Mouse (Mus musculus): ENCODE results near the gene Ccdc157. TPM values are rescaled to one million over a fixed set of nuclear protein-coding genes. Genes with fewer than 3 reads are reported as not detected.
"Not testable (repeated sequence)": the region's sequence is repeated elsewhere in the genome, so short reads cannot be mapped to it uniquely, and the experiment has no call there.

The Ccdc157 gene
- polyA plus RNA-seq, 1 experiment from 2014 or later: 2.6 TPM

DNA sequence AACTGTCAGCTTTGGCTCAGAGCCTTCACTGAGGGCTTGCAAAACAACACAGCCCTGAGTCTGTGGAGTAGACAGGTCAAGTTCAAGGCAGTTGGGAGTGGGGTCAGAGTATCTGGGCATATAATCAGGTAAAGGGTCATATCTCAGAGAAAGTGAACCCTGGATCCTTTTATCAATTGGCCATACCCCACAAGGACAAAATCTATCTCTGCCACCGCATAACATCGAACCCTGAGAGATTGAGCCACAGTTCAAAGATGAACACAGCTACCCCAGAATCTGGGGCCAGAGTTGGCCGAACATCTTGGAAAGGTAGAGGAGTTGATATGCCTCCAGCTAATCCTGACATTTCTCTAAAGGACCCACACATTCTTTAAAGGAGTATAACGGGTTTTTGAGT is 48.1 kb downstream of the Ccdc157 start:
- no peaks in the 10 kb centered on the region for H3K9me3 ChIP-seq (replicated peaks; ENCODE audit: control insufficient read depth, low read length)
- no peak overlapping the region for H3K4me3 ChIP-seq (ENCODE audit: low read depth, low read length)
- no peaks in the 10 kb centered on the region for H3K36me3 ChIP-seq (ENCODE audit: control insufficient read depth, insufficient read depth, low read length)
- H3K27me3 ChIP-seq (ENCODE audit: control insufficient read depth, insufficient read depth, low read length): peaks cover 7% of the 10 kb centered on the region
- WGBS (ENCODE audit: insufficient replicate concordance): 75% methylated on average over 4 of the region's 4 CpGs
- no peak for ATAC-seq (replicated peaks; ENCODE audit: insufficient number of reproducible peaks, low FRiP score, low TSS enrichment)
- no peak overlapping the region for H3K4me2 ChIP-seq
- H3K9ac ChIP-seq (ENCODE audit: low read depth, low read length): no peak overlapping the region
- H3K4me1 ChIP-seq (ENCODE audit: control insufficient read depth, insufficient read depth, low read length): no peaks in the 10 kb centered on the region
- H3K27ac ChIP-seq (ENCODE audit: low read depth, low read length): no peak overlapping the region

DNA sequence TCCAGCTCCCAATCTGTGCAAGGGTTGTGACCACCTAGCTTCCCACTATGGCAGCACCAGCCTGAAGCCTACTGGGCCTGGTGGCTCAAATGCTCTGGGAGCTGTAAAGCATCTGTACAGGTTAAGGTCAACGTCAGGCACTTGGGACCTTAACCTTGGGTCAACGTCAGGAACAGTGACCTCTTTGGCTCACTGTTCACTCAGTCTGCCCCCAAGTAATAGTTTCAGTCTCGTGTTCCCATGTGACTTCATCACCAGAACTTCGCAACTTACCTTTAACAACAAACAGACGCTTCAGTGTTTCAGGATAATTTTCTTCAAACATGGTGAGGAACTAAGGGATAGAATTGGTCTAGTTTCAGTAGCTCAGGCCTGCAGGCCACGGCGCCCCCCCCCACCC is 51.4 kb downstream of the Ccdc157 start:
- H3K27ac ChIP-seq (ENCODE audit: low read depth, low read length): no peak overlapping the region
- no peak overlapping the region for H3K4me3 ChIP-seq (ENCODE audit: low read depth, low read length)
- no peak overlapping the region for H3K9ac ChIP-seq (ENCODE audit: low read depth, low read length)
- no peaks in the 10 kb centered on the region for H3K9me3 ChIP-seq (replicated peaks; ENCODE audit: control insufficient read depth, low read length)
- H3K36me3 ChIP-seq (ENCODE audit: control insufficient read depth, insufficient read depth, low read length): no peaks in the 10 kb centered on the region
- no peak for ATAC-seq (replicated peaks; ENCODE audit: insufficient number of reproducible peaks, low FRiP score, low TSS enrichment)
- no peak overlapping the region for H3K4me2 ChIP-seq
- WGBS (ENCODE audit: insufficient replicate concordance): 77% methylated on average over 7 of the region's 7 CpGs
- no peaks in the 10 kb centered on the region for H3K27me3 ChIP-seq (ENCODE audit: control insufficient read depth, insufficient read depth, low read length)
- no peaks in the 10 kb centered on the region for H3K4me1 ChIP-seq (ENCODE audit: control insufficient read depth, insufficient read depth, low read length)

DNA sequence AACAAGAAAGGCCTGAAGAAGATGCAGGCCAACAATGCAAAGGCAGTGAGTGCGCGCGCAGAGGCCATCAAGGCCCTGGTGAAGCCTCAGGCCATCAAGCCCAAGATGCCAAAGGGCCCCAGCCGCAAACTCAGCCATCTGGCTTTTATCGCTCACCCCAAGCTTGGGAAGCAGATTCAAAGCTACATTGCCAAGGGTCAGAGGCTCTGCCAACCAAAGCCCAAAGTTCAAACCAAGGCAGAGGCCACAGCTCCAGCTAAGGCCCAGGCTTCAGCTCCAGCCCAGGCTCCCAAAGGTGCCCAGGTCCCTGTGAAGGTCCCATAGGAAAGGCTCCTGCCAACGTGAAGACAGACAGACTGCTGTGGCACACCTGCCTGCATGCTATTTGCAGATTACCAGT is 52.2 kb downstream of the Ccdc157 start:
- WGBS (ENCODE audit: insufficient replicate concordance): 86% methylated on average over 6 of the region's 6 CpGs
- H3K4me3 ChIP-seq (ENCODE audit: low read depth, low read length); H3K9ac ChIP-seq (ENCODE audit: low read depth, low read length); H3K36me3 ChIP-seq (ENCODE audit: control insufficient read depth, insufficient read depth, low read length); H3K27me3 ChIP-seq (ENCODE audit: control insufficient read depth, insufficient read depth, low read length); ATAC-seq (replicated peaks; ENCODE audit: insufficient number of reproducible peaks, low FRiP score, low TSS enrichment); H3K4me2 ChIP-seq; H3K9me3 ChIP-seq (replicated peaks; ENCODE audit: control insufficient read depth, low read length); H3K27ac ChIP-seq (ENCODE audit: low read depth, low read length); H3K4me1 ChIP-seq (ENCODE audit: control insufficient read depth, insufficient read depth, low read length): not testable (repeated sequence)

DNA sequence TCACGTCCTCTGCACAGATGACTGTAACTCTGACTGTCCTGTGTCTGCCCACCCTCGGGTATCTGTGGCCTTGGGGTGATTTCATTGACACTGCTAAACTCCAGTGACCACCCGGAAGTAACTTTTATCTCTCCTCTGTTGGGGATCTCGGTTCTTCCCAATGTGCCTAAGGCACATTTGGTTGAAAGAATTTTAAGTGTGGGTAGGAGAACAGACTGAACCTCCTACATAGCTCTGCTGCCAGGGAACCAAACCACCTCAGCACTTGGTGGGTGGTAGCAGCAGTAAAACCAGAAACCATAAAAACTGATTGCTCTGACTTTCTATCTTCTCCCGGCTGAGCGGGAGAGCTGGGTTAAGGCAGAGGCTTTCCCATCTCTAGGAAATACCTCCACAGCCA is 54.6 kb downstream of the Ccdc157 start:
- Histone ChIP-seq H3K4me3 (ENCODE audit: low read depth, low read length) (no peak overlapping the region), H3K27me3 (ENCODE audit: control insufficient read depth, insufficient read depth, low read length) (no peaks in the 10 kb centered on the region), H3K9ac (ENCODE audit: low read depth, low read length) (no peak overlapping the region), H3K36me3 (ENCODE audit: control insufficient read depth, insufficient read depth, low read length) (no peaks in the 10 kb centered on the region), H3K4me1 (ENCODE audit: control insufficient read depth, insufficient read depth, low read length) (no peaks in the 10 kb centered on the region), H3K9me3 (replicated peaks; ENCODE audit: control insufficient read depth, low read length) (no peaks in the 10 kb centered on the region), H3K27ac (ENCODE audit: low read depth, low read length) (no peak overlapping the region), H3K4me2 (no peak overlapping the region)
- 62% methylated on average over 6 of the region's 6 CpGs for WGBS (ENCODE audit: insufficient replicate concordance)
- ATAC-seq (replicated peaks; ENCODE audit: insufficient number of reproducible peaks, low FRiP score, low TSS enrichment): no peak

DNA sequence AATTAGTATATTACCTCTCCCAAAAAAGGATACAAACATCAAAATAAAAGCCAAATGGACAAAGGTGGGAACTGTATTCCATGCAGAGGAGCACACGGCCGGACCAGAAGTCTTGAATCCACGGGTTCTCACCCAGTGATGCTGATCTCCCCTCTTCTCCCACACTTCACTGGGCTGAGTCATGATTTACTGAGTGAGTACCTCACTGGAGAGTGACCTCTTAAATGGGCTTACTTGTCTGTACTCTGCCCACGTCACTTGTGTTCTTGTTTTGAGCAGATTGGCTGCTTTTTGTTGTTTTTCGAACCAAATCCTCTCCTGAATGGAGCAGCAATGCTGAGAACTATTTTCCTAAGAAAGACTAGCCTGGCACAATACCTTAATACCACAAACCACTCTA is 55.1 kb downstream of the Ccdc157 start:
- WGBS (ENCODE audit: insufficient replicate concordance): 75% methylated on average over 5 of the region's 5 CpGs
- no peaks in the 10 kb centered on the region for H3K4me1 ChIP-seq (ENCODE audit: control insufficient read depth, insufficient read depth, low read length)
- H3K27me3 ChIP-seq (ENCODE audit: control insufficient read depth, insufficient read depth, low read length): no peaks in the 10 kb centered on the region
- no peak for ATAC-seq (replicated peaks; ENCODE audit: insufficient number of reproducible peaks, low FRiP score, low TSS enrichment)
- H3K9ac ChIP-seq (ENCODE audit: low read depth, low read length): no peak overlapping the region
- H3K36me3 ChIP-seq (ENCODE audit: control insufficient read depth, insufficient read depth, low read length): no peaks in the 10 kb centered on the region
- H3K9me3 ChIP-seq (replicated peaks; ENCODE audit: control insufficient read depth, low read length): no peaks in the 10 kb centered on the region
- no peak overlapping the region for H3K4me2 ChIP-seq
- no peak overlapping the region for H3K27ac ChIP-seq (ENCODE audit: low read depth, low read length)
- no peak overlapping the region for H3K4me3 ChIP-seq (ENCODE audit: low read depth, low read length)

DNA sequence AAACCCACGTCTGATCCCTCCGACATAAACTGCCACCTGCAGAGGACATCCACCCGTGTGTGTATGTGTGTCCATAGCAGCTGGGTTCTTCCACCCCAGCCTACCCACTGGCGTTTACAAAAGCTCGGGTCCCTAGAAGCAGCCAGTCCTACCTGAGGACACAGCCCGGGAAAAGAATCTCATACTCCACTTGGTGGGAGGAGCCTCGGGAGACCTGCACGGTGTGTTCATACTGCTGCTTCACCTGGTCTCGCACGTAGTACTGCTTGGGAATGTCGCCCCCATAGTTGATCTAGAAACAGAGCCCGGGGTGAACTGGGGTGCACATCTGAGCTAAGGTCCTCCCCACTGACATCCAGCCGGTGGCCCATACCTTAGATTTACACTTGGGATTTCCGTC is 56.6 kb downstream of the Ccdc157 start:
- no peak overlapping the region for H3K4me3 ChIP-seq (ENCODE audit: low read depth, low read length)
- no peaks in the 10 kb centered on the region for H3K27me3 ChIP-seq (ENCODE audit: control insufficient read depth, insufficient read depth, low read length)
- no peak for ATAC-seq (replicated peaks; ENCODE audit: insufficient number of reproducible peaks, low FRiP score, low TSS enrichment)
- H3K9ac ChIP-seq (ENCODE audit: low read depth, low read length): no peak overlapping the region
- H3K36me3 ChIP-seq (ENCODE audit: control insufficient read depth, insufficient read depth, low read length): no peaks in the 10 kb centered on the region
- no peaks in the 10 kb centered on the region for H3K9me3 ChIP-seq (replicated peaks; ENCODE audit: control insufficient read depth, low read length)
- H3K27ac ChIP-seq (ENCODE audit: low read depth, low read length): no peak overlapping the region
- WGBS (ENCODE audit: insufficient replicate concordance): 77% methylated on average over 14 of the region's 14 CpGs
- H3K4me1 ChIP-seq (ENCODE audit: control insufficient read depth, insufficient read depth, low read length): no peaks in the 10 kb centered on the region
- H3K4me2 ChIP-seq: no peak overlapping the region

DNA sequence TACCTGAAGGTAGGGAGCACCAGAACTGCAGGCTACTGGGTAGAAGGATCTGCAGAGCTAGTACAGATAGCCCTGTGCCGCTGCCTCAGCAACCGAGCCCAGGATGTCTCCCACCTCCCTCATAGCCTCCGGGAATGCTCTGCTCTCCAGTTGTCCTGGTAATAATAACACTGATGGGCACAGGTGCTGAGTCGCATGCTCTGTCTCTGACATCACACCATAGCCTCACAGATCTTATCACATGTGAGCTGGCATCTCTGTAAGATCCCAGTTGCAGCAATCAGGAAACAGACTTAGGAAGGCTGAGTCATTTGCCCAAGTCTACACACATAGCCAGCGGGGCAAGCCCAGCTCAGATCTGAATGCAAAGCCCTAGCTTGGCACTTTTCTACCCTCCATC is 58.2 kb downstream of the Ccdc157 start:
- no peak overlapping the region for H3K9ac ChIP-seq (ENCODE audit: low read depth, low read length)
- no peak for ATAC-seq (replicated peaks; ENCODE audit: insufficient number of reproducible peaks, low FRiP score, low TSS enrichment)
- 0 out of 2 replicates have a peak, but pooled peaks cover 3% of the 10 kb centered on the region for H3K4me1 ChIP-seq (ENCODE audit: control insufficient read depth, insufficient read depth, low read length)

DNA sequence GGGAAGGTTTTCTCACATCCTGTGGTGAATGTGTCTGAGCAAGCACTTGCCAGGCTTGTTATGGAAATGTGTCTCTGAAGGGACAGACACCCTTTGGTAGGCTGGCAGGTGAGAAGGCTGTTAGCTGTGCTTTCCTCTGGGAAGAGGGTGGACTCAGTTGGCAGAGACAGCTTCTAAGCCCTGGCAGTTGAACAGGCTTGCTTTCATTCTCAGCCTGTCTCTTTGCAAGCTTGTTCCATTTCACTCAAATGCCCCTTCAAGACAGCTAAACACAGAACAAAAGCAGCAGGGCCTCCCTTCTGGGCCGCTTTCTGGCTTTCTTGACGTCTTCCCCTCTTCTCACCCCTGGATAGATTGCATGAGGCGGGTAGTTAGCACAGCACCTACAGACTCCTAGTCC is 60.6 kb downstream of the Ccdc157 start:
- Histone ChIP-seq H3K9ac (ENCODE audit: low read depth, low read length) (no peak overlapping the region), H3K27me3 (ENCODE audit: control insufficient read depth, insufficient read depth, low read length) (no peaks in the 10 kb centered on the region), H3K4me2 (no peak overlapping the region), H3K27ac (ENCODE audit: low read depth, low read length) (no peak overlapping the region), H3K36me3 (ENCODE audit: control insufficient read depth, insufficient read depth, low read length) (no peaks in the 10 kb centered on the region), H3K4me3 (ENCODE audit: low read depth, low read length) (no peak overlapping the region), H3K4me1 (ENCODE audit: control insufficient read depth, insufficient read depth, low read length) (peaks cover 14% of the 10 kb centered on the region; the same call in 1 of the 2 replicates), H3K9me3 (replicated peaks; ENCODE audit: control insufficient read depth, low read length) (no peaks in the 10 kb centered on the region)
- 68% methylated on average over 3 of the region's 3 CpGs for WGBS (ENCODE audit: insufficient replicate concordance)
- ATAC-seq (replicated peaks; ENCODE audit: insufficient number of reproducible peaks, low FRiP score, low TSS enrichment): no peak

More for the DNA sequence above, 58.2 kb downstream of the Ccdc157 start:
- 72% methylated on average over 5 of the region's 5 CpGs for WGBS (ENCODE audit: insufficient replicate concordance)
- no peaks in the 10 kb centered on the region for H3K9me3 ChIP-seq (replicated peaks; ENCODE audit: control insufficient read depth, low read length)
- H3K4me3 ChIP-seq (ENCODE audit: low read depth, low read length): no peak overlapping the region
- no peak overlapping the region for H3K27ac ChIP-seq (ENCODE audit: low read depth, low read length)
- no peak overlapping the region for H3K4me2 ChIP-seq
- H3K27me3 ChIP-seq (ENCODE audit: control insufficient read depth, insufficient read depth, low read length): no peaks in the 10 kb centered on the region
- no peaks in the 10 kb centered on the region for H3K36me3 ChIP-seq (ENCODE audit: control insufficient read depth, insufficient read depth, low read length)

DNA sequence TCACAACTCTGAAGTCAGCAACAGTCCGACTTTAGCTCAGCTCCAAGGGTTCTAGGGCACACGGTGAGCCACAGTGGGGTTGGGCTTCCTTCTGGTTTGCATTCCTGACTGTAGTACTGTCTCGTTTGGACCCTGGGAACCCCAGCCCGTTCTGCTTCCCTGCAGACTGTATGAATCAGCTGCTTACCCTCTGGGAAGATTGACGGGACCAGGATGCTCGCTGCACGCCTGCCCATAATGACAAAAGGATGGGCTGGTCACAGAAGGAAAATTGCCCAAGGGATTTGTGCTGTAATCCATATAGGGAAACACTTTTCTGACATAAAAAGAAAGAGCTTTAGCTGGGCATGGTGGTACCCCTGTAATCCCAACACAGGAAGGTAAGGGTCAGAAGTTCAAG is 61.3 kb downstream of the Ccdc157 start:
- Histone ChIP-seq H3K4me3 (ENCODE audit: low read depth, low read length) (no peak overlapping the region), H3K27me3 (ENCODE audit: control insufficient read depth, insufficient read depth, low read length) (no peaks in the 10 kb centered on the region), H3K27ac (ENCODE audit: low read depth, low read length) (no peak overlapping the region), H3K4me1 (ENCODE audit: control insufficient read depth, insufficient read depth, low read length) (peaks cover 15% of the 10 kb centered on the region; the same call in 1 of the 2 replicates), H3K4me2 (no peak overlapping the region), H3K36me3 (ENCODE audit: control insufficient read depth, insufficient read depth, low read length) (no peaks in the 10 kb centered on the region; the same call in 1 of the 2 replicates), H3K9me3 (replicated peaks; ENCODE audit: control insufficient read depth, low read length) (no peaks in the 10 kb centered on the region), H3K9ac (ENCODE audit: low read depth, low read length) (no peak overlapping the region)
- ATAC-seq (replicated peaks; ENCODE audit: insufficient number of reproducible peaks, low FRiP score, low TSS enrichment): no peak
- WGBS (ENCODE audit: insufficient replicate concordance): 73% methylated on average over 7 of the region's 7 CpGs
